Mouse (Mus musculus) midbrain, embryonic 14.5 days (tissue): ENCODE data around the gene Cebpzos. TPM values are rescaled to one million over a fixed set of nuclear protein-coding genes. Genes with fewer than 3 reads are reported as not detected.

ENCODE experiments used
- ATAC-seq: fragments of 200-750 bp; cut with Nextera tagmentation; 2 replicates; pipeline ENCODE4 v1.8.0; 2017; ENCODE audit warnings: moderate number of reproducible peaks, moderate library complexity; ENCODE audit not compliant: low FRiP score, low TSS enrichment
- DNase-seq: peaks from one replicate; pipeline ENCODE4 v3.0.0-alpha.2; 2015
- H3K27ac ChIP-seq: fragments of 300-500 bp; sonication (generic); replicated peaks from 2 replicates; pipeline ENCODE4 v1.5.1; 2014; ENCODE audit warnings: mild to moderate bottlenecking, low read depth, low read length, moderate library complexity
- H3K27me3 ChIP-seq: fragments of 300-500 bp; sonication (generic); 2 replicates; pipeline ENCODE4 v1.6.1; 2014; ENCODE audit warnings: low read length, control low read depth, mixed read lengths; ENCODE audit not compliant: control insufficient read depth, insufficient read depth
- H3K36me3 ChIP-seq: fragments of 300-500 bp; sonication (generic); 2 replicates; pipeline ENCODE4 v1.6.1; 2014; ENCODE audit warnings: low read length, control low read depth; ENCODE audit not compliant: control insufficient read depth, insufficient read depth
- H3K4me1 ChIP-seq: fragments of 300-500 bp; sonication (generic); 2 replicates; pipeline ENCODE4 v1.6.1; 2014; ENCODE audit warnings: mild to moderate bottlenecking, antibody characterized with exemption, low read length, control low read depth; ENCODE audit not compliant: control insufficient read depth, insufficient read depth
- H3K4me2 ChIP-seq: fragments of 300-500 bp; sonication (generic); 2 replicates; pipeline ENCODE4 v1.6.1; 2014; ENCODE audit warnings: mild to moderate bottlenecking, low read length, moderate library complexity
- H3K4me3 ChIP-seq: fragments of 300-500 bp; sonication (generic); replicated peaks from 2 replicates; pipeline ENCODE4 v1.5.1; 2014; ENCODE audit warnings: low read depth, low read length
- H3K9ac ChIP-seq: fragments of 300-500 bp; sonication (generic); replicated peaks from 2 replicates; pipeline ENCODE4 v1.6.1; 2014; ENCODE audit warnings: mild to moderate bottlenecking, low read length, moderate library complexity
- H3K9me3 ChIP-seq: fragments of 300-500 bp; sonication (generic); 2 replicates; pipeline ENCODE4 v1.6.1; 2016; ENCODE audit warnings: low read length, control low read depth, mixed read lengths; ENCODE audit not compliant: control insufficient read depth
- WGBS: fragments of 180-500 bp; shearing (Covaris S2); extraction: QIAGEN DNeasy Blood & Tissue Kit; methylation state at CpG from one replicate; pipeline ENCODE4 v1.1.7; 2014; 5-methylcytosine and 5-hydroxymethylcytosine counted together
- polyA plus RNA-seq: library from polyadenylated mRNA; unstranded; fragments of >200 nt; fragmentation: Nextera tagmentation; extraction: Ambion mirVana; gene quantifications from 2 replicates; pipeline ENCODE4 v1.2.1, GENCODE M21; 2014

Cebpzos gene
- polyA plus RNA-seq, 1 experiment from 2014 or later = 116 TPM

DNA sequence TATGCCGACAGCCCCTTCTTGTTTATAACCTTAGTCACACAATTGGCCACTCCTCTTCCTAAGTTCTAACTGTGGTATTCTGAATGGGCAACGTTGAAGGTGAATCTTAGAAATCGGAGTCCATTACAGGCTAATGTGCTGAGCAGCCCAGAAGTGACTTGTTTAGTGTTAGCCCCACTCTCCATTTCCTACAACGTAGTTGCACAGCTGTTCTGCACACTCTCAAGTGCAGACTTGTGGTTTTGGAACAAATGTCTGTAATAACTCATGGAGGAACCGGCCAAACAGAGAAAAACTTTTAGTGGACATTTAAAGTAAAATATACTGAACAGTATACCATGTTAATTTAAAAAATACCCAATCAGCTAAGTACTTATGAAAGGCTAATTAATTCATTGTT is 35.8 kb downstream of the Cebpzos start:
- no peak for ATAC-seq

DNA sequence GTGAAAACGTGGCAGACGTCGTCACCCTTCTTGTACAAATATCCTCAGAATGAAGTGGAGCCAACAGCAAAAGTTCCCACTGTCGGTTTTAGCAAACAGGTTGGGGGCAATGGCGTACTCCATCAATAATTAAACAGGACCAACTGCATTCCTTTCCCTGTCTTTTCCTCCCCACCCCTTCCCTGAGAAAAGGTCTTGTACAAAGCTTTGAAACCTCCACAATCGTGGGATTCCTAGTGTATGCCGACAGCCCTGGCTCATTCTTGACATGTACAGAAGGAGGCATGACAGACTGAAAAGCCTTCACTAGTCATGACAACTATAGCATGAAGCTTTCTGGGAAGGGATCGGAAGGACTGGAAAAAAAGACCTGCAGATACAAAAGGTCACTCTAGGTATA is 36.9 kb downstream of the Cebpzos start:
- no peak overlapping the region for H3K27ac ChIP-seq
- ATAC-seq (no peak), DNase-seq (no peak)
- no peaks in the 10 kb centered on the region for H3K4me1 ChIP-seq
- H3K27me3 ChIP-seq = no peaks in the 10 kb centered on the region
- no peak overlapping the region for H3K4me2 ChIP-seq
- peaks cover 74% of the 10 kb centered on the region for H3K36me3 ChIP-seq
- 95% methylated on average over 8 of the region's 8 CpGs for WGBS
- H3K9me3 ChIP-seq = no peaks in the 10 kb centered on the region
- no peak overlapping the region for H3K4me3 ChIP-seq
- H3K9ac ChIP-seq = no peak overlapping the region

More for the DNA sequence above, 35.8 kb downstream of the Cebpzos start:
- no peaks in the 10 kb centered on the region for H3K4me1 ChIP-seq
- no peaks in the 10 kb centered on the region for H3K9me3 ChIP-seq
- no peak overlapping the region for H3K27ac ChIP-seq
- 94% methylated on average over 5 of the region's 5 CpGs for WGBS
- no peaks in the 10 kb centered on the region for H3K27me3 ChIP-seq
- no peak overlapping the region for H3K4me2 ChIP-seq
- no peak overlapping the region for H3K9ac ChIP-seq
- H3K4me3 ChIP-seq = no peak overlapping the region
- no peak for DNase-seq
- peaks cover 81% of the 10 kb centered on the region for H3K36me3 ChIP-seq

DNA sequence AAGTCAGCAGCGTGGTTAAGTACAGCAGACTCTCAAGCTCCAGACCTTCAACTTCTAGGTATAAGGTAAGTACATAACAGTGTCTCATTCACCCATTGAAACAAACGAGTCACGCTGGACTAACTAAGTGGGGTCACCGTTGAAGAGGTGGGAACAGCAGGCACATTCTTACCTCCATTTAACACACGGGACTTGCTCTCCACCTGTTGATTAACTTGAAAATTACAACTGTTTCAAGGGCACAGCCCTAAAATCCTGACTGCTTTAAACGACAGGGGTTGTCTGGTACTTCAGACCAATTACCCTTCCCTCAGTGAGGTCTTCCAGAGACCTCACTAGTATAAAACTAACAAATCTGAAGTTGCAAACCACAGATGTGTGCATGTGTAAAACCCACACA is 43.2 kb downstream of the Cebpzos start:
- no peak for ATAC-seq
- peaks cover 57% of the 10 kb centered on the region for H3K36me3 ChIP-seq

DNA sequence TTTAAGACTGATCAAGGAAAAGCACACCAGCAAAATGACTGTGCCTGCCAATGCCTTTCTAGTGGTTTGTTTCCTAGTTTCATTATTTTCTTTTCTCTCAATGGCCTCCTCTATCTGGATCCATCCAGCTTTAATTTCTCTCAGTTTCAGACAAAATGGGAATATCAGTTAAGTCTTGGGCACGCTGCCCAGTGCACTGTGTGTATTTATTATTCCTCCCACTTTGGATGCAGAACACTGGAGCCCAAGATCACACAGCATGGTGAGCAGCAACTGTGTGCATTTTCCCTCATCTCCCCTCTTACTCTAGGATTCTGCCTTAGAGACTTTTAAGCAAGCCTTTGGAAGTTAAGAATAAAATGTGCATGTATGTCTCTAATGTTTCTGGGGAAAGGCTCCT is 48.1 kb downstream of the Cebpzos start:
- H3K9me3 ChIP-seq = no peaks in the 10 kb centered on the region
- DNase-seq (peak; percentile 35), ATAC-seq (no peak)
- no peak overlapping the region for H3K27ac ChIP-seq
- no peak overlapping the region for H3K4me3 ChIP-seq
- no peaks in the 10 kb centered on the region for H3K27me3 ChIP-seq
- H3K36me3 ChIP-seq = peaks cover 30% of the 10 kb centered on the region
- H3K4me2 ChIP-seq = no peak overlapping the region
- H3K9ac ChIP-seq = no peak overlapping the region
- no peaks in the 10 kb centered on the region for H3K4me1 ChIP-seq
- whole genome bisulfite sequencing = 90% methylated on average over 1 of the region's 1 CpGs

More for the DNA sequence above, 43.2 kb downstream of the Cebpzos start:
- H3K9ac ChIP-seq = no peak overlapping the region
- no peak for DNase-seq
- 87% methylated on average over 6 of the region's 6 CpGs for WGBS
- H3K27me3 ChIP-seq = no peaks in the 10 kb centered on the region
- no peak overlapping the region for H3K4me2 ChIP-seq
- no peak overlapping the region for H3K27ac ChIP-seq
- H3K4me1 ChIP-seq = no peaks in the 10 kb centered on the region
- H3K9me3 ChIP-seq = no peaks in the 10 kb centered on the region
- H3K4me3 ChIP-seq = no peak overlapping the region

DNA sequence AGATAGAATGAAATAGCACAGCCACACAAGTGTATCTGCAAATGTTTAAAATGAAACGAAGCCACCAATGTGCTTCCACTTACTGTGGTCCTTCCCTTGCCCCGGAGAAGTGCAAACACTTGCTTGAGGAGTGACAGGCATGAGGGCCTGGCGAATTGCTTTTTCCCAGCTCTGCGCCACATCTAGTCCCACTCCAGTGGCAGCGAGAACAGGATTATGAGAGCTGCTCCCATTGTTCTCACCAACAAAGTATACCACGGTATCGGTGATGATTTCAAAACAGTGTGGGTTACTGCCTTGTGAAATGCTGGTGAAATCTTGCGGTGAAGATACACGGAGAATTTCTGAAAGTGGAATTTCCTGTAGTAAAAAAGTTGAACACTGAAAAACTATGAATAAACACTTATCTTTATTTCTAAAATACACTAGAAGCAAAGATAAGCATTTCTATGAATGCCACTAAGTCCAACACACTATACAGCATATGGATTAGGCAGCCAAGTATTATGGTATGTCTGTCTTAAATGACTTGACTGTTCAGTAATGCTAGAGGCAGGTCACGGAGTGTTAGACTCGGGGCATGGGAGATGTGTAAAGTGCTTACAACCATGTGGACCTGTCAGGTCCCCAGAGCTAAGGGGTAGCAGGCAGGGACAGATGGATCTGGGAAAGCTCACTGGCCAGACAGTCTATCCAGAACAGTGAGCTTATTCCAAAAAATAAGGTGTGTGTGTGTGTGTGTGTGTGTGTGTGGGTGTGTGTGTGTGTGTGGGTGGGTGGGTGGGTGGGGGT is 50.0 kb downstream of the Cebpzos start:
- H3K4me2 ChIP-seq = no peak overlapping the region
- no peaks in the 10 kb centered on the region for H3K27me3 ChIP-seq
- no peak overlapping the region for H3K9ac ChIP-seq
- peaks cover 18% of the 10 kb centered on the region for H3K36me3 ChIP-seq
- no peaks in the 10 kb centered on the region for H3K9me3 ChIP-seq
- ATAC-seq (no peak), DNase-seq (no peak)
- no peaks in the 10 kb centered on the region for H3K4me1 ChIP-seq
- H3K4me3 ChIP-seq = no peak overlapping the region
- 90% methylated on average over 11 of the region's 11 CpGs for WGBS
- H3K27ac ChIP-seq = no peak overlapping the region

DNA sequence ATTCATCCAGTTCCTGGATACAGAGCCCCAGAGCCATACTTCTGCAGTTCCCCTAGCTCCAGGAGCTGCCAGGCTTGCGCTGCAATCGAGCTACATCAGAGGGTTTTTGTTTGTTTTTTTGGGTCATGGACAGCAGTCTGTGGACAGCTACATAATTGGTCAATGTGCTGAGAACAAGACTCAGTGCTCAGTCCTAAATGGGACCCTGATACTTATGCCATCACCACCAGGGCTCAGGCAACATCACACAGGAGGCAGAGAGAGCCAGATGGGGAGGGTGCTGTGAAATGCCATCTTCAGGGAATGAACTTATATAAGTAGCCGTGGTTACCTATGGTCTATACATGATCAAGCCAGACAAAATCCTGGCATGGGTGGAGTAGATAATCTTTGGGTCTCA is 52.2 kb downstream of the Cebpzos start:
- Histone ChIP-seq H3K4me2 (no peak overlapping the region), H3K27me3 (no peaks in the 10 kb centered on the region), H3K36me3 (peaks cover 14% of the 10 kb centered on the region), H3K27ac (no peak overlapping the region), H3K4me1 (no peaks in the 10 kb centered on the region), H3K4me3 (no peak overlapping the region), H3K9me3 (no peaks in the 10 kb centered on the region), H3K9ac (no peak overlapping the region)
- 82% methylated on average over 3 of the region's 3 CpGs for WGBS
- ATAC-seq (no peak), DNase-seq (no peak)

Other genes with a start within 250 kb of the Cebpzos start
- 6.2 and 8.2 TPM in 2 replicates for gene Strn, start 179.3 kb upstream of the Cebpzos start, polyA plus RNA-seq
- gene Heatr5b, start 81.1 kb upstream of the Cebpzos start, polyA plus RNA-seq = 19.8 and 21.1 TPM in 2 replicates
- 44.3 and 52.5 TPM in 2 replicates for gene Gpatch11, start 80.9 kb upstream of the Cebpzos start, polyA plus RNA-seq
- gene Eif2ak2, start 33.9 kb upstream of the Cebpzos start, polyA plus RNA-seq = 2.6 and 5.0 TPM in 2 replicates
- gene Sult6b1, start 9.5 kb upstream of the Cebpzos start, polyA plus RNA-seq = not detected in 2 replicates
- gene Cebpz, start 20.6 kb downstream of the Cebpzos start, polyA plus RNA-seq = 48.8 and 53.4 TPM in 2 replicates
- gene Ndufaf7, start 20.6 kb downstream of the Cebpzos start, polyA plus RNA-seq = 54.3 and 58.9 TPM in 2 replicates
- gene Prkd3, start 104.3 kb downstream of the Cebpzos start, polyA plus RNA-seq = 9.1 and 19.7 TPM in 2 replicates
- gene Qpct, start 135.4 kb downstream of the Cebpzos start, polyA plus RNA-seq = 21.1 and 26.1 TPM in 2 replicates